Mouse (Mus musculus) C2C12 (cell line): ENCODE results near the gene Fra10ac1.

Experiments
- CTCF ChIP-seq: IDR thresholded peaks from one replicate; pipeline ENCODE4 v1.5.1; 2011; ENCODE audit not compliant: control insufficient read depth, insufficient read depth, insufficient read length
- MYOG ChIP-seq: IDR thresholded peaks from one replicate; pipeline ENCODE4 v1.6.1; 2011; ENCODE audit not compliant: control insufficient read depth, insufficient read length; ENCODE audit errors: extremely low read depth
- USF1 ChIP-seq: IDR thresholded peaks from one replicate; pipeline ENCODE4 v1.6.1; 2011; ENCODE audit warnings: low read depth, mild to moderate bottlenecking, control low read depth, moderate library complexity

GRCm38 (mm10) chr19:38245361-38246176 is 21.6 kb upstream of the Fra10ac1 start:
- TF ChIP-seq CTCF (no peak), USF1 (no peak), MYOG (no peak)
